Mouse (Mus musculus) thymus, postnatal 4 days (tissue): Measurements from ENCODE around the gene Gm43720.

Experiments used
- DNase-seq: peaks from one replicate; pipeline ENCODE4 v3.0.0; 2021

The Gm43720 gene

GRCm38 (mm10) chr5:138279585-138280424 lies at the start of gene Gm43720, which contains the start of the genes Gpc2 and Stag3:
Gene Gm43720, minus strand, starts transcription at chr5:138279958.
Gene Gpc2, minus strand, starts transcription at chr5:138280005.
Gene Stag3, plus strand, starts transcription at chr5:138280240.
- DNase-seq: peak; percentile 89

- no peak for DNase-seq
These were observed 33.0 kb upstream of the Gm43720 start for GRCm38 (mm10) chr5:138312795-138313194.

GRCm38 (mm10) chr5:138299613-138300012 lies 19.9 kb upstream of the Gm43720 start:
- DNase-seq: no peak

GRCm38 (mm10) chr5:138294158-138294557 lies 14.4 kb upstream of the Gm43720 start:
- DNase-seq: no peak

GRCm38 (mm10) chr5:138291638-138292037 lies 11.9 kb upstream of the Gm43720 start:
- DNase-seq: no peak

- DNase-seq: peak; percentile 55
These were observed 8.1 kb upstream of the Gm43720 start for GRCm38 (mm10) chr5:138287861-138288260.

- DNase-seq: no peak
These were observed 3.8 kb upstream of the Gm43720 start for GRCm38 (mm10) chr5:138283540-138283939.

- DNase-seq: no peak
These were observed 2.0 kb upstream of the Gm43720 start for GRCm38 (mm10) chr5:138281798-138282197.

GRCm38 (mm10) chr5:138280829-138281228 lies 1.1 kb upstream of the Gm43720 start:
- no peak for DNase-seq

- no peak for DNase-seq
These were observed 639 bp upstream of the Gm43720 start for GRCm38 (mm10) chr5:138280425-138280768.

GRCm38 (mm10) chr5:138277994-138278393 lies 1.8 kb downstream of the Gm43720 start:
- DNase-seq: no peak

- DNase-seq: no peak
These were observed 4.3 kb downstream of the Gm43720 start for GRCm38 (mm10) chr5:138275216-138276050.

- DNase-seq: no peak
These were observed 5.6 kb downstream of the Gm43720 start for GRCm38 (mm10) chr5:138274186-138274585.

GRCm38 (mm10) chr5:138272409-138272923 lies 7.3 kb downstream of the Gm43720 start, which contains the start of gene Gal3st4:
Gene Gal3st4, minus strand, starts transcription at chr5:138272840.
- DNase-seq: no peak

- no peak for DNase-seq
These were observed 8.5 kb downstream of the Gm43720 start for GRCm38 (mm10) chr5:138271232-138271631.

GRCm38 (mm10) chr5:138268980-138269379 lies 10.8 kb downstream of the Gm43720 start:
- DNase-seq: no peak

GRCm38 (mm10) chr5:138267114-138267513 lies 12.6 kb downstream of the Gm43720 start:
- DNase-seq: no peak

GRCm38 (mm10) chr5:138265712-138266111 lies 14.0 kb downstream of the Gm43720 start:
- no peak for DNase-seq

GRCm38 (mm10) chr5:138264207-138264578 lies 15.6 kb downstream of the Gm43720 start:
- DNase-seq: no peak

- peak; percentile 96 for DNase-seq
These were observed 16.2 kb downstream of the Gm43720 start, which contains the start of gene BC037034 for GRCm38 (mm10) chr5:138263260-138264206. Gene BC037034, minus strand, starts transcription at chr5:138264033.

- DNase-seq: no peak
These were observed 17.0 kb downstream of the Gm43720 start for GRCm38 (mm10) chr5:138262582-138263240.

GRCm38 (mm10) chr5:138262001-138262400 lies 17.8 kb downstream of the Gm43720 start:
- no peak for DNase-seq
